Mouse (Mus musculus) heart, embryonic 16.5 days (tissue): ENCODE data around the gene Scube2. TPM values are rescaled to one million over a fixed set of nuclear protein-coding genes. Genes with fewer than 3 reads are reported as not detected.

ENCODE experiments used
- ATAC-seq: fragments of 200-750 bp; cut with Nextera tagmentation; replicated peaks from 2 replicates; pipeline ENCODE4 v1.8.0; 2017; ENCODE audit warnings: moderate number of reproducible peaks; ENCODE audit not compliant: insufficient read depth, low FRiP score; ENCODE audit errors: extremely low read depth
- H3K27ac ChIP-seq: fragments of 300-500 bp; sonication (generic); 2 replicates; pipeline ENCODE4 v1.5.1; 2014; ENCODE audit warnings: mild to moderate bottlenecking, low read length, control low read depth, moderate library complexity
- H3K27me3 ChIP-seq: fragments of 300-500 bp; sonication (generic); 2 replicates; pipeline ENCODE4 v1.6.1; 2014; ENCODE audit warnings: low read length, mixed read lengths; ENCODE audit not compliant: control insufficient read depth, insufficient read depth
- H3K36me3 ChIP-seq: fragments of 300-500 bp; sonication (generic); 2 replicates; pipeline ENCODE4 v1.6.1; 2014; ENCODE audit not compliant: control insufficient read depth, insufficient read depth
- H3K4me1 ChIP-seq: fragments of 300-500 bp; sonication (generic); 2 replicates; pipeline ENCODE4 v1.6.1; 2014; ENCODE audit warnings: low read length, mixed read lengths; ENCODE audit not compliant: control insufficient read depth, insufficient read depth
- H3K4me2 ChIP-seq: fragments of 300-500 bp; sonication (generic); 2 replicates; pipeline ENCODE4 v1.6.1; 2014; ENCODE audit warnings: low read depth, mild to moderate bottlenecking, control low read depth, low read length
- H3K4me3 ChIP-seq: fragments of 300-500 bp; sonication (generic); 2 replicates; pipeline ENCODE4 v1.5.1; 2014; ENCODE audit warnings: mild to moderate bottlenecking, control low read depth, low read length
- H3K9ac ChIP-seq: fragments of 300-500 bp; sonication (generic); 2 replicates; pipeline ENCODE4 v1.6.1; 2014; ENCODE audit warnings: low read length, control low read depth
- H3K9me3 ChIP-seq: fragments of 300-500 bp; sonication (generic); replicated peaks from 2 replicates; pipeline ENCODE4 v1.6.1; 2016; ENCODE audit warnings: low read length; ENCODE audit not compliant: control insufficient read depth
- WGBS: fragments of 180-500 bp; shearing (Covaris S2); extraction: QIAGEN DNeasy Blood & Tissue Kit; methylation state at CpG from one replicate; pipeline ENCODE4 v1.1.7; 2014; 5-methylcytosine and 5-hydroxymethylcytosine counted together
- polyA plus RNA-seq: library from polyadenylated mRNA; unstranded; fragments of >200 nt; fragmentation: Nextera tagmentation; extraction: Ambion mirVana; gene quantifications from 2 replicates; pipeline ENCODE4 v1.2.1, GENCODE M21; 2015

The Scube2 gene
- polyA plus RNA-seq, 1 experiment from 2014 or later: 8.9 TPM

DNA sequence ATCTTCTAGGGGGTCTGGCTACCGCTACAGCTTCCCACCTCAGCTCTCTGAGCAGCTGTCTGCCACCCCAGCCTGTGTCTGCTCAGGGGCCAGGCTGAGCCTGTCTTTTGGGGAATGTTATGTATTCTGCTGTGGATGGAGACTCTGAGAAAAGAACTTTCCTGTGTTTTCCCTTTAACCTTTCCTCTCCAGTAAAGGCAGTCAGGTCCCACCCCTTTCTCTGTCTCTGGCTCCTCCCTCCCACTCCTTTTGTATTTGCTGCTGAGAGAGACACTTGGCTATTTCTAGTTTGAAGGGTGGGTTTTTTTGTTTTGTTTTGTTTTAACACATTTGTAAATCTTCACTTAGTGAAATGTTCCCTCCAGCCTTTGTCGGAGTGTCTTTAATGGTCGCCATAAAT, 1.2 kb upstream of the Scube2 start:
- H3K27ac ChIP-seq: no peak overlapping the region
- no peak overlapping the region for H3K4me2 ChIP-seq
- WGBS: 92% methylated on average over 3 of the region's 3 CpGs
- peaks cover 2% of the 10 kb centered on the region; the same call in 1 of the 2 replicates for H3K4me1 ChIP-seq
- ATAC-seq: no peak
- no peak overlapping the region for H3K4me3 ChIP-seq
- H3K9ac ChIP-seq: no peak overlapping the region
- H3K36me3 ChIP-seq: no peaks in the 10 kb centered on the region
- peaks cover 3% of the 10 kb centered on the region; the same call in 1 of the 2 replicates for H3K27me3 ChIP-seq
- H3K9me3 ChIP-seq: no peaks in the 10 kb centered on the region

DNA sequence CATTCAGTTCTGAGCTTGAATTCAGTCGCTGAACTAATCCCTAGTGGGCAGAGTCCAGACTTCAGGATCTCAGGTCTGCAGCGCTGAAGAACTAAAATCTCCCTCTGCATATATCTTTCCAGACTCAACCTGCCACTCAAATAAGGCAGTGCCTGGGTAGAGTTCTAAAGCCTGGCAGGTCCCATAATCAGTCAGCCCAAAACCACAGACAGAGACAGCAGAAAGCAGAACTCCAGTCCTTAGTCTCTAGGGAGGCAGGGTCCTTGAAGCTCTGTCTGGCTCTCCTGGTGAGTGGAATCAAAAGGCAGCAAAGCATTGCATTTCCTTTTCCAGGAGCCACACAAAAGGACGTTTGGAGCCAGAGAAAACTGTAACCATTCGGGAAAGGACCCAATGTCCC, 1.9 kb downstream of the Scube2 start:
- 38% methylated on average over 4 of the region's 4 CpGs for WGBS
- ATAC-seq: no peak
- no peak overlapping the region for H3K9ac ChIP-seq
- no peaks in the 10 kb centered on the region for H3K9me3 ChIP-seq
- no peak overlapping the region for H3K4me2 ChIP-seq
- H3K36me3 ChIP-seq: no peaks in the 10 kb centered on the region
- H3K4me3 ChIP-seq: no peak overlapping the region
- H3K27me3 ChIP-seq: peaks cover 3% of the 10 kb centered on the region; the same call in 1 of the 2 replicates
- peaks cover 11% of the 10 kb centered on the region; the same call in 1 of the 2 replicates for H3K4me1 ChIP-seq
- no peak overlapping the region for H3K27ac ChIP-seq

DNA sequence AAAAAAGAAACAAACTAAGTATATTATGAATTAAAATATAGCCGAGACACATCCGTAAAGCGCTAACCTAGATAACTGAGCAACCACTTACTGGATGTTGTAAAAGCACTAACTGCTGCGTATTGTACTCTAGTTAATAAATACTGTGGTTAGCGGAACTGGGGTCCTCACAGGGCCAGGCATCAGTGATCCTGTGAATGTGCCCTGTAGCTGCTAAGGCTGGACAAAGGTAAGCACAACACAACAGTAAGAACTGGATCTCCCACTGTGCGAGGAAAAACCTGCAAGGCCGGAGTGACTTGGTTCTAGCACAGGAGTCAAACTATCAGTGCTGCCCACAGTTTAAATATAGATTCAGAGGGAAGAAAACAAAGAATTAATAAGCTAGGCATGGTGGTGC, 5.3 kb downstream of the Scube2 start:
- Histone ChIP-seq H3K9ac (no peak overlapping the region), H3K4me2 (no peak overlapping the region), H3K4me1 (peaks cover 9% of the 10 kb centered on the region; the same call in 1 of the 2 replicates), H3K27me3 (no peaks in the 10 kb centered on the region; the same call in 1 of the 2 replicates), H3K36me3 (no peaks in the 10 kb centered on the region), H3K27ac (no peak overlapping the region), H3K4me3 (no peak overlapping the region), H3K9me3 (no peaks in the 10 kb centered on the region)
- ATAC-seq: no peak
- WGBS: 84% methylated on average over 7 of the region's 7 CpGs

DNA sequence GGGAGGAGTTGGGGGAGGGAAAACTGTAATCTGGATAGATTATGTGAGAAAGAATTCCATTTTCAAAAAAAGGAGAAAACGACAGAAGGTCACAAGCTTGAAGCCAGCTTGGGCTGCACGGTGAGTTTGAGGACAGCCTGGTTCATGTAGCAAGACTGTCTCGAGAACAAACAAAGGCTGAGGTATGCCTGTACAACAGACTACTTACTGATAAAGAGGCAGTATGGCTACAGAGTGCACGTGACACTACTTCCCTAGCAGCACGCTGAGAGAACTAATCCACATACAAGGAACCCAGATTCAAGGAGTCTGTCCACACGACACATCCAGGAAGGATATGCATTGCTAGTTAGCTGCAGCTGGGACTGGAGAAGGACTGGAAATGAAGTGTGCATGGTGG, 6.1 kb downstream of the Scube2 start:
- 14% methylated on average over 6 of the region's 6 CpGs for WGBS
- H3K36me3 ChIP-seq: no peaks in the 10 kb centered on the region
- H3K4me2 ChIP-seq: peak overlapping the region; percentile 7; the same call in 1 of the 2 replicates
- ATAC-seq: no peak
- peaks cover 15% of the 10 kb centered on the region for H3K4me1 ChIP-seq
- no peak overlapping the region for H3K9ac ChIP-seq
- H3K9me3 ChIP-seq: no peaks in the 10 kb centered on the region
- H3K27ac ChIP-seq: no peak overlapping the region
- H3K27me3 ChIP-seq: no peaks in the 10 kb centered on the region
- no peak overlapping the region for H3K4me3 ChIP-seq

DNA sequence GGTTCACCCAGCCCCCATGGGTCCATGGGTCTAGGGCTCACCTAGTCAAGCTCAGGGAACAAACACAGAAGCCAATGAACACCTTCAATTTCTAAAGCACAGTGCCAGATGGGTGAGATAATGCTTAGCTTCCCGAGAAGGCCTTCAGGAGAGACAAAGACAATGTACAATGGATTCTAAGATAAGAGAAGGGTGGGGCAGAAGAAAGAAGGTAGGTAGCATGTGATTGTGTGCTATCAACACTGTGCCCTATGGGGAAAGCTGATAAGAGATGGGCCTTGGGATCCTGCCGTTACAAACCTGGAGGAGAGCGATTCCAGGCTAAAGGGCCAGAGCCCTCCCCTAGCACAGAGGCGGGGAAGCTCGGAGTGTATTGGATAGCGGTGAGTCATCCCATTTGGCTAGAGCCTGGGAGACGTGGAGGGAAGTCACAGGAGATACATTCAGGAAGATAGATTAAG, 12.7 kb downstream of the Scube2 start:
- no peaks in the 10 kb centered on the region for H3K27me3 ChIP-seq
- peak; percentile 69 for ATAC-seq
- WGBS: 18% methylated on average over 7 of the region's 7 CpGs
- H3K27ac ChIP-seq: no peak overlapping the region
- no peaks in the 10 kb centered on the region for H3K9me3 ChIP-seq
- H3K9ac ChIP-seq: no peak overlapping the region
- H3K4me1 ChIP-seq: peaks cover 38% of the 10 kb centered on the region
- H3K36me3 ChIP-seq: no peaks in the 10 kb centered on the region
- H3K4me3 ChIP-seq: no peak overlapping the region
- H3K4me2 ChIP-seq: no peak overlapping the region

DNA sequence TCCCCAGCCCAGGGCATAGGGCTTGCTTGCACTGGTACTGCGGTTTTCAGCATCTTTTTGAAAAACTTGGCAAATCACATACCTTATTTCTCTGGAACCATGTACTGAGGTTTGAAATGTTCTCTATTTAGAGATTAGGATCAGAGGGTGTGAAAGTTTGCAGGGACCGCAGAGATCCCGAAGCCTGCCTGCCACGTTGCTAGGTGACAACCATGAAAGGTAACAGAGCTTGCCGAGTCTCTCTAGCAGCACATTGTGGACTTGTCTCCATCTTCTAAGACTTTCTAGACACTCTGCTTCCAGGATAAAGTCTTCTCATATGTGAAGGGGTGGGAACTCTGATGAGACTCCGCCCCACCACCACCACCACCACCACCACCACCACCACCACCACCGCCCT, 13.5 kb downstream of the Scube2 start:
- no peak overlapping the region for H3K4me2 ChIP-seq
- no peak overlapping the region for H3K27ac ChIP-seq
- H3K9me3 ChIP-seq: no peaks in the 10 kb centered on the region
- WGBS: 81% methylated on average over 7 of the region's 7 CpGs
- H3K4me3 ChIP-seq: no peak overlapping the region
- ATAC-seq: no peak
- peaks cover 38% of the 10 kb centered on the region for H3K4me1 ChIP-seq
- H3K9ac ChIP-seq: no peak overlapping the region
- H3K27me3 ChIP-seq: no peaks in the 10 kb centered on the region
- no peaks in the 10 kb centered on the region for H3K36me3 ChIP-seq

DNA sequence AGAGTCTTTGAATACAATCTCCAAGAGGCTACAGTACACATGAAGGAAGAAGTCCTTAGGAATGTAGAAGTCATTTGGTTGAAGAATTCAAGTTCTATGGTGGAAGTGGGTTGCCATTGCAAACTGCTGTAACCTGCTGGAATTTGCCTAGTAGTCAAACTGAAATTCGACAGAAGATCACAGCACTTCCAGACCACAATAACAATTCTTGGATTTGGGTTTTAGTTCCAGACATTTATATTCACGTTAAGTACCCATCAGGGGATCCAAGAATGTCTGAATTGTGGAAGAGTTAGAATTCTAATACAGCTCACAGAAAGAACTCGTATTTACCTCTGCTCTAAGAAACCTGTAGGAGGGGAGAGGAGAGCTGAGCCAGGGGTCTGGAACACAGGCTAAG, 14.9 kb downstream of the Scube2 start:
- 79% methylated on average over 3 of the region's 3 CpGs for WGBS
- Histone ChIP-seq H3K4me3 (no peak overlapping the region), H3K9me3 (no peaks in the 10 kb centered on the region), H3K27ac (no peak overlapping the region), H3K36me3 (0 out of 2 replicates have a peak, but pooled peaks cover 3% of the 10 kb centered on the region), H3K4me2 (no peak overlapping the region), H3K4me1 (peaks cover 38% of the 10 kb centered on the region), H3K27me3 (no peaks in the 10 kb centered on the region), H3K9ac (no peak overlapping the region)
- no peak for ATAC-seq

DNA sequence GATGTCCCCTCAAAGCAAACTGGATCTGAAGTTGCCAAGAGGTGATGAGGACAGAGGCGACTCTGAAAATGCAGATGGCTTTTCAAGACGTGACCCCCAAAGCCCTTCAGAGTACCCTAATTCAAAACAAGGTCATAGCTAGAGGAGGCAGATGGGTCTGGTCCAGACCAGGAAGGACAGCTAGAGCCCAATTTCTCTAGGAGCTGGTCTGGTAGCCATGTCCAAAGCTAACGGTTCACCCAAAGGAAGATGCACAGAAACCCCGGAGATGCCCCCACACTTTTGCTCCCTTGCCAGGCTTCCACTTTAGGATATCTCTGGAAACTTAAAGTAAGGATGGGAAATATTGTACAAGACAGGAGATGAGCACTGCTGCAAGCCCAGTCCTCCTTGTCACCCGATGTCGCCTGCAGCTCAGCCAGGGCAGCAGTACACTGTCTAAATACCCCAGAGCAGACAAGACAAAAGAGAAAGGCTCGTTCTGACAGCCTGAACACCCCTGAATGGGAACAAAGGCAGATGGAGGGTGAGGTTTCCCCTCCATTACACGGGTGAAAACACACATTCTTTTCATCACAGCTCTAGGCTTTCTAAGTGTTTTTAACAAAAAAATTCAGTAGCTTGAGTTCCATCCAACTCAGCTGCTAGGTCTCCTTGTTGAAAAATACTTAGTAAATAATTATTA, 15.6 kb downstream of the Scube2 start:
- no peaks in the 10 kb centered on the region for H3K9me3 ChIP-seq
- 66% methylated on average over 8 of the region's 8 CpGs for WGBS
- H3K36me3 ChIP-seq: 0 out of 2 replicates have a peak, but pooled peaks cover 3% of the 10 kb centered on the region
- no peak overlapping the region for H3K4me3 ChIP-seq
- H3K4me1 ChIP-seq: peaks cover 37% of the 10 kb centered on the region
- H3K9ac ChIP-seq: peak overlapping the region; percentile 17
- H3K4me2 ChIP-seq: no peak overlapping the region
- peak overlapping the region; percentile 5; the same call in 1 of the 2 replicates for H3K27ac ChIP-seq
- no peaks in the 10 kb centered on the region for H3K27me3 ChIP-seq
- ATAC-seq: no peak

DNA sequence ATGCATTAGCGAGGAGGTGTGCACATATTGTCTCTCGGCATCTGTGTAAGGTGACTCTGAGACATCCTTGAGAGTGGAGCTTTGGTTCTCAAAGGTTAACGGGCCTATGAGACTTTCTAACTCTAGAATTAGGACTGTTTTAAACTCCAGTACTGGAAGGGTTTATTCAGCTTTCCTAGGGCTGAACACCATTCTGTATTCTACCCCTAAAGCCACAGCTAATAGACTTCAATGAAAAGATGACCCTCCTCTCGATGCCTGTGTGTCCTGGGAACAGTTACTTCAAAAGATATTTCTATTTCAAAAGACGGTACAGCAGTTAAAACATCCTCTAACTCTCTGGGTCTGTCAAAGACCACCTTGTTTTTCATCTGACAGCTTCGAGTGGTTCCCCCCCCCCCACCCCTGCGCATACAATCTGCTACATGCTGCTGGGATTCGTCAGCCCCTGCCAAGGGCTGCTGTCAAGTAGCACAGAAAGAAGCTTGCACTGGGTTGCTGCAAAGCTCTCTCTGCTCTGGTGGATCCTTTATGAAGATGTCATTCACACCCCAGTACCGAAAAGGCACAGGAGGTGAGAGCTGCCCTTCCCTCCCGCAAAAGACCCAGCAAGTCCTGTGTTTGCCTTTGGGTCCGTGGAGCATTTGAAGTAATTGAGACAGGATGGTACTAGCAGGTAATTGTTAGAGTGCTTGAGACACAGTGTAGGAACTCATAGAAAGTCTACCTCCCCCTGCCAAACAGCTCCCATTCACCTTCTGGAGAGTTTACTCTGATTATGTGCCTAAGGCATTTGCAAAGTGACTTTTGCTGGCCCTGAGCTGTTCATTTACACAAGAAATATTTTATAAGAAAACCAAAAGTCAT, 16.4 kb downstream of the Scube2 start:
- 32% methylated on average over 11 of the region's 11 CpGs for WGBS
- Histone ChIP-seq H3K27me3 (no peaks in the 10 kb centered on the region), H3K36me3 (0 out of 2 replicates have a peak, but pooled peaks cover 3% of the 10 kb centered on the region), H3K27ac (peak overlapping the region; percentile 5), H3K4me1 (peaks cover 29% of the 10 kb centered on the region), H3K4me2 (peak overlapping the region; percentile 5; the same call in 1 of the 2 replicates), H3K4me3 (no peak overlapping the region), H3K9me3 (no peaks in the 10 kb centered on the region), H3K9ac (peak overlapping the region; percentile 17)
- peak; percentile 69 for ATAC-seq
